Mouse (Mus musculus): ENCODE data around the gene Wdhd1. TPM values are rescaled to one million over a fixed set of nuclear protein-coding genes. Genes with fewer than 3 reads are reported as not detected.
"Not testable (repeated sequence)": the region's sequence is repeated elsewhere in the genome, so short reads cannot be mapped to it uniquely, and the experiment has no call there.

Wdhd1 gene
- 29.5 and 33.8 TPM in 2 replicates for polyA plus RNA-seq (2015; fragmentation: Nextera tagmentation; extraction: Ambion mirVana)

- under 1% methylated on average over 73 of the region's 77 CpGs for WGBS (ENCODE audit: insufficient replicate concordance)
- peak; percentile 94 for ATAC-seq (ENCODE audit: low read depth)
- H3K4me1 ChIP-seq (ENCODE audit: control insufficient read depth, low read depth, low read length): peaks cover 11% of the 10 kb centered on the region
- no peaks in the 10 kb centered on the region for H3K27me3 ChIP-seq (ENCODE audit: control insufficient read depth, insufficient read depth, low read depth, low read length)
- peak within 1 kb of the TSS; percentile 83 for H3K4me2 ChIP-seq (ENCODE audit: low read depth, low read length)
- H3K9me3 ChIP-seq (replicated peaks; ENCODE audit: control insufficient read depth, low read length): no peaks in the 10 kb centered on the region
- peak within 1 kb of the TSS; percentile 98 for H3K4me3 ChIP-seq (ENCODE audit: low read depth, low read length)
- peak within 1 kb of the TSS; percentile 96 for H3K27ac ChIP-seq (ENCODE audit: low read length)
- H3K36me3 ChIP-seq (ENCODE audit: control insufficient read depth, insufficient read depth): peaks cover 16% of the 10 kb centered on the region
- H3K9ac ChIP-seq (ENCODE audit: low read depth, low read length): peak within 1 kb of the TSS; percentile 89
Measured at GRCm38 (mm10) chr14:47276637-47277393, at the start of gene Wdhd1, which contains the start of gene Socs4. Gene Wdhd1, minus strand, starts transcription at chr14:47276857. Gene Socs4, plus strand, starts transcription at chr14:47276931.

GRCm38 (mm10) chr14:47325965-47326761, 49.5 kb upstream of the Wdhd1 start:
- ATAC-seq (ENCODE audit: low read depth): no peak
- 83% methylated on average over 9 of the region's 9 CpGs for WGBS (ENCODE audit: insufficient replicate concordance)
- no peak overlapping the region for H3K27ac ChIP-seq (ENCODE audit: low read length)
- no peak overlapping the region for H3K4me3 ChIP-seq (ENCODE audit: low read depth, low read length)
- H3K27me3 ChIP-seq (ENCODE audit: control insufficient read depth, insufficient read depth, low read depth, low read length): no peaks in the 10 kb centered on the region
- H3K36me3 ChIP-seq (ENCODE audit: control insufficient read depth, insufficient read depth): peaks cover 5% of the 10 kb centered on the region
- no peaks in the 10 kb centered on the region for H3K9me3 ChIP-seq (replicated peaks; ENCODE audit: control insufficient read depth, low read length)
- H3K4me1 ChIP-seq (ENCODE audit: control insufficient read depth, low read depth, low read length): peaks cover 7% of the 10 kb centered on the region
- no peak overlapping the region for H3K9ac ChIP-seq (ENCODE audit: low read depth, low read length)
- no peak overlapping the region for H3K4me2 ChIP-seq (ENCODE audit: low read depth, low read length)

DNA sequence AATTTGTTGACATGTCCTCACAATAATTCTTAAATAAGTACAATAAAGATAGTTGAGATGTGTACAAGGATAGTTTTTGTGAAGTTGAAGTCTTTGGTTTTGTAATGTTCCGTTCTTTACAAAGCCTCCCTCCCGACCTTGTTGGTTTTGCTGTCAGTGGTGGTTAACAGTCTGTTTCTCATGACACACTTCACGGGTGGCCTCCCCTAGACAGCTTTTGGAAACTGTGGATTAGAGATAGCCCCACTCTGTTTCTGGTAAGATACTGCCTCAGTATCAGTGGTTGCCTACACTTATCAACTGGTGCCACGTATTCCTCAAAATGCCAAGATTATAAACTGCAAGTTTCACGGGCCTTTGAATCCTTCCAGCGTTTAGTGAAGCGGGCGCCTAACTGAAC, 44.9 kb upstream of the Wdhd1 start:
- H3K4me2 ChIP-seq (ENCODE audit: low read depth, low read length): peak overlapping the region; percentile 49
- WGBS (ENCODE audit: insufficient replicate concordance): 15% methylated on average over 6 of the region's 8 CpGs
- H3K9me3 ChIP-seq (replicated peaks; ENCODE audit: control insufficient read depth, low read length); H3K27me3 ChIP-seq (ENCODE audit: control insufficient read depth, insufficient read depth, low read depth, low read length); H3K27ac ChIP-seq (ENCODE audit: low read length); H3K9ac ChIP-seq (ENCODE audit: low read depth, low read length): not testable (repeated sequence)
- H3K36me3 ChIP-seq (ENCODE audit: control insufficient read depth, insufficient read depth): peaks cover 16% of the 10 kb centered on the region
- ATAC-seq (ENCODE audit: low read depth): peak; percentile 99
- peaks cover 18% of the 10 kb centered on the region for H3K4me1 ChIP-seq (ENCODE audit: control insufficient read depth, low read depth, low read length)
- peak overlapping the region; percentile 17; the same call in 1 of the 2 replicates for H3K4me3 ChIP-seq (ENCODE audit: low read depth, low read length)

DNA sequence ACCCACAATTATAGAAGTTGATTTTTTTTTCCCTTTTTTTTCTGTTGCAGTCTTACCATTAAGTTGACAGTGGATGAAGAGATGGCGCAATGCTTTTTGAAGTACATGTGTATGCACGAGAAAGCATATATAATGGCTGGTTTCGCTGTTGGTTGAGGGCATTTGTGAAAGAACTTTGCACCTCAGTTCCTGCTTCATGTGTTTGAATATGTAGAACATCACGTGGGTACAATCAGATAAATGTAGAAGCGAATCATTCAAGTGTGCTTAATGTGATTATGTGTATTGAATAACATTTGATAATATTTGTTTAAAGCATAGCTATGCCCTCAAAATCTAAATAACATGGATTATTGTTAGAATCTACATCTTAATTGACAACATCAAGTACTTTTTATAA, 42.7 kb upstream of the Wdhd1 start:
- peaks cover 22% of the 10 kb centered on the region for H3K36me3 ChIP-seq (ENCODE audit: control insufficient read depth, insufficient read depth)
- no peak overlapping the region for H3K4me2 ChIP-seq (ENCODE audit: low read depth, low read length)
- H3K9me3 ChIP-seq (replicated peaks; ENCODE audit: control insufficient read depth, low read length): no peaks in the 10 kb centered on the region
- no peaks in the 10 kb centered on the region for H3K27me3 ChIP-seq (ENCODE audit: control insufficient read depth, insufficient read depth, low read depth, low read length)
- no peak overlapping the region for H3K4me3 ChIP-seq (ENCODE audit: low read depth, low read length)
- no peak overlapping the region for H3K27ac ChIP-seq (ENCODE audit: low read length)
- no peak overlapping the region for H3K9ac ChIP-seq (ENCODE audit: low read depth, low read length)
- H3K4me1 ChIP-seq (ENCODE audit: control insufficient read depth, low read depth, low read length): peaks cover 18% of the 10 kb centered on the region
- ATAC-seq (ENCODE audit: low read depth): no peak
- WGBS (ENCODE audit: insufficient replicate concordance): 74% methylated on average over 5 of the region's 5 CpGs

DNA sequence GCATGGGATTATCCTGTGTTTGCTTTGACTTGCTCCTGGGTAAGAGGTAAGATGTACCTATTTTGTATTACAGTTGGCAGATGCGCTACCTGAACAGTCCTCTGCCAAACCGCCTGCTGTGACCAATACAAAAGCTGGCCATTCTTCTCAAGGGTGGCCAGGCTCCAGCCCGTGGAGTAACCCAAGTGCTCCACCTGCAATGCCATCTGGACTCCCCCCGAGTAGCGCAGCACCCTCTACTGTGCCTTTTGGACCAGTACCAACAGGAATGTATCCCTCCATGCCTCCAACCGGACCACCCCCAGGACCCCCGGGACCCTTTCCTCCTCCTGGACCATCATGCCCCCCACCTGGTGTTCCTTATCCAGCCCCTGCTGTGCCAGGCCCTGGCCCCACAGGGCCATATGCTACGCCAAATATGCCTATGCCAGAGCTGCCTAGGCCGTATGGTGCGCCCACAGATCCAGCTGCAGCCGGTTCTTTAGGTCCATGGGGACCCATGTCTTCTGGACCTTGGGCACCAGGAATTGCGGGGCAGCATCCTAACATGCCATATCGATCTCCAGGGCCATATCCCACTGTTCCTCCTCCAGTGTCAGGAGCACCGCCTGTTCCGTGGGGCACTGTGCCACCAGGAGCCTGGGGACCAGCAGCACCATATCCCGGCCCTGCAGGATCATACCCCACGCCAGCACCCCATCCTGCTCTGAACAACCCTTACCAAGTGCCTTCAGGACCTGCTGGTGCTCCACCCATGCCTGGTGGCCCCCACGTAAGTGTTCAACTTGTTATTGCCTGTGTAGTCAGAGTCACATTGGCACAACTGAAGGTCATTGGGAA, 33.9 kb upstream of the Wdhd1 start:
- Histone ChIP-seq H3K9ac (ENCODE audit: low read depth, low read length) (no peak overlapping the region), H3K4me2 (ENCODE audit: low read depth, low read length) (no peak overlapping the region), H3K27me3 (ENCODE audit: control insufficient read depth, insufficient read depth, low read depth, low read length) (no peaks in the 10 kb centered on the region), H3K36me3 (ENCODE audit: control insufficient read depth, insufficient read depth) (peaks cover 39% of the 10 kb centered on the region), H3K27ac (ENCODE audit: low read length) (no peak overlapping the region), H3K9me3 (replicated peaks; ENCODE audit: control insufficient read depth, low read length) (no peaks in the 10 kb centered on the region), H3K4me3 (ENCODE audit: low read depth, low read length) (no peak overlapping the region), H3K4me1 (ENCODE audit: control insufficient read depth, low read depth, low read length) (peaks cover 9% of the 10 kb centered on the region)
- WGBS (ENCODE audit: insufficient replicate concordance): 92% methylated on average over 18 of the region's 18 CpGs
- ATAC-seq (ENCODE audit: low read depth): no peak

DNA sequence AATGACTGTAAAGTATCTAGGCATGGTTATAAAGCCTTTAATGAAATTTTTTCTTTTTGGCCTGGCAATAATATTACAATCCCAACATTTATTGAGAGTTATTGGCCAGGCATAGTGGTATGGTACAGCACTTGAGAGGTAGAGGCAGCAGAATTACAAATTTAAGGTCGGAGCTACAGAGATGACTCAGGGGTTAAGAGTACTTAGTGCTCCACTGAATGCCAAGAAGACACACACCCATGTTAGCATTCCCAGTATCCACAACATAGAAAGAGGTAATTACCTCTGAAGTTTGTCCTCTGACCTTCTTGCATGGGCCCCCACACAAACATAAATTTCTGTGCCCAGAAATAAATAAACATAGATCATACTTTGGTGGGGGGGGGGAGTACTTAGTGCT, 32.4 kb upstream of the Wdhd1 start:
- H3K36me3 ChIP-seq (ENCODE audit: control insufficient read depth, insufficient read depth): peaks cover 36% of the 10 kb centered on the region
- H3K9ac ChIP-seq (ENCODE audit: low read depth, low read length): no peak overlapping the region
- no peak overlapping the region for H3K27ac ChIP-seq (ENCODE audit: low read length)
- ATAC-seq (ENCODE audit: low read depth): no peak
- H3K4me2 ChIP-seq (ENCODE audit: low read depth, low read length): no peak overlapping the region
- no peaks in the 10 kb centered on the region for H3K9me3 ChIP-seq (replicated peaks; ENCODE audit: control insufficient read depth, low read length)
- 85% methylated on average over 1 of the region's 1 CpGs for WGBS (ENCODE audit: insufficient replicate concordance)
- H3K27me3 ChIP-seq (ENCODE audit: control insufficient read depth, insufficient read depth, low read depth, low read length): no peaks in the 10 kb centered on the region
- H3K4me3 ChIP-seq (ENCODE audit: low read depth, low read length): no peak overlapping the region
- H3K4me1 ChIP-seq (ENCODE audit: control insufficient read depth, low read depth, low read length): peaks cover 20% of the 10 kb centered on the region

- 74% methylated on average over 3 of the region's 3 CpGs for WGBS (ENCODE audit: insufficient replicate concordance)
- Histone ChIP-seq H3K4me2 (ENCODE audit: low read depth, low read length) (no peak overlapping the region), H3K27me3 (ENCODE audit: control insufficient read depth, insufficient read depth, low read depth, low read length) (no peaks in the 10 kb centered on the region), H3K4me3 (ENCODE audit: low read depth, low read length) (no peak overlapping the region), H3K4me1 (ENCODE audit: control insufficient read depth, low read depth, low read length) (peaks cover 20% of the 10 kb centered on the region), H3K36me3 (ENCODE audit: control insufficient read depth, insufficient read depth) (peaks cover 26% of the 10 kb centered on the region), H3K9me3 (replicated peaks; ENCODE audit: control insufficient read depth, low read length) (no peaks in the 10 kb centered on the region), H3K27ac (ENCODE audit: low read length) (no peak overlapping the region), H3K9ac (ENCODE audit: low read depth, low read length) (no peak overlapping the region)
- ATAC-seq (ENCODE audit: low read depth): no peak
Measured at GRCm38 (mm10) chr14:47307669-47308068, 31.0 kb upstream of the Wdhd1 start.

DNA sequence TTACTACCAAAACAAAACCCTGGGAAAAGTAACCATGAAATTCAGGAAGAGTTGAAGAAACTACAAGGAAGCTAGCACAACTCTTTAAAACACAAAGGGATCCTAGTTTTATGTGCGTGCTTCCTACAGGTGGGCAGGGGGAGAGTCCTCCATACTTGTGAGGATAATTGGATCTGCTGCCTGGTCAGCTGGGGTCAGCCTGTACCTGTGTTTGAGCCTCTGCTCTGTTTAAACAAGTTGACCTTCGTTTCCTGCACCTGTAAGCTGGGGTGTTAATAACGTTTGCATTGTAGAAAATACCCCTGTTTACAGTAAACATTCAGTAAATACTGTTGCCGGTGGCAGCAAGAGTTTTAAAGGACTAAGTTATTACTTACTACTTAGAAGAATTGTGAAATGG, 29.3 kb upstream of the Wdhd1 start:
- Histone ChIP-seq H3K4me1 (ENCODE audit: control insufficient read depth, low read depth, low read length) (peaks cover 20% of the 10 kb centered on the region), H3K9me3 (replicated peaks; ENCODE audit: control insufficient read depth, low read length) (no peaks in the 10 kb centered on the region), H3K27me3 (ENCODE audit: control insufficient read depth, insufficient read depth, low read depth, low read length) (no peaks in the 10 kb centered on the region), H3K9ac (ENCODE audit: low read depth, low read length) (no peak overlapping the region), H3K4me3 (ENCODE audit: low read depth, low read length) (no peak overlapping the region), H3K36me3 (ENCODE audit: control insufficient read depth, insufficient read depth) (peaks cover 13% of the 10 kb centered on the region), H3K4me2 (ENCODE audit: low read depth, low read length) (no peak overlapping the region), H3K27ac (ENCODE audit: low read length) (no peak overlapping the region)
- WGBS (ENCODE audit: insufficient replicate concordance): 55% methylated on average over 4 of the region's 4 CpGs
- ATAC-seq (ENCODE audit: low read depth): no peak
